Mouse (Mus musculus): ENCODE results near the gene Mtch1. TPM values are rescaled to one million over a fixed set of nuclear protein-coding genes. Genes with fewer than 3 reads are reported as not detected.
"Not testable (repeated sequence)": the region's sequence is repeated elsewhere in the genome, so short reads cannot be mapped to it uniquely, and the experiment has no call there.

Mtch1 gene
- total RNA-seq, 1 experiment from 2014 or later: 65.8 TPM

GRCm38 (mm10) chr17:29318731-29319250, 28.9 kb downstream of the Mtch1 start:
- ATAC-seq (ENCODE audit: extremely low read depth, insufficient number of reproducible peaks, low FRiP score, poor library complexity, severe bottlenecking): peak; percentile 83

GRCm38 (mm10) chr17:29317380-29317779, 30.4 kb downstream of the Mtch1 start, which contains the start of gene Pi16:
Gene Pi16 (plus strand): TSS chr17:29317680.
- not testable (repeated sequence) for ATAC-seq (ENCODE audit: extremely low read depth, insufficient number of reproducible peaks, low FRiP score, poor library complexity, severe bottlenecking)

GRCm38 (mm10) chr17:29316891-29317290, 30.8 kb downstream of the Mtch1 start:
- no peak for ATAC-seq (ENCODE audit: extremely low read depth, insufficient number of reproducible peaks, low FRiP score, poor library complexity, severe bottlenecking)

- no peak for ATAC-seq (ENCODE audit: extremely low read depth, insufficient number of reproducible peaks, low FRiP score, poor library complexity, severe bottlenecking)
Measured at GRCm38 (mm10) chr17:29315672-29316465, 31.9 kb downstream of the Mtch1 start.

- no peak for ATAC-seq (ENCODE audit: extremely low read depth, insufficient number of reproducible peaks, low FRiP score, poor library complexity, severe bottlenecking)
Measured at GRCm38 (mm10) chr17:29313300-29313699, 34.4 kb downstream of the Mtch1 start.

GRCm38 (mm10) chr17:29312082-29312481, 35.7 kb downstream of the Mtch1 start:
- no peak for ATAC-seq (ENCODE audit: extremely low read depth, insufficient number of reproducible peaks, low FRiP score, poor library complexity, severe bottlenecking)

GRCm38 (mm10) chr17:29311602-29312001, 36.1 kb downstream of the Mtch1 start:
- no peak for ATAC-seq (ENCODE audit: extremely low read depth, insufficient number of reproducible peaks, low FRiP score, poor library complexity, severe bottlenecking)

GRCm38 (mm10) chr17:29310056-29310623, 37.6 kb downstream of the Mtch1 start:
- no peak for ATAC-seq (ENCODE audit: extremely low read depth, insufficient number of reproducible peaks, low FRiP score, poor library complexity, severe bottlenecking)

GRCm38 (mm10) chr17:29305871-29306270, 41.9 kb downstream of the Mtch1 start:
- ATAC-seq (ENCODE audit: extremely low read depth, insufficient number of reproducible peaks, low FRiP score, poor library complexity, severe bottlenecking): 0 out of 2 replicates have a peak, but pooled peaks have one; percentile 14

- ATAC-seq (ENCODE audit: extremely low read depth, insufficient number of reproducible peaks, low FRiP score, poor library complexity, severe bottlenecking): no peak
Measured at GRCm38 (mm10) chr17:29305058-29305806, 42.5 kb downstream of the Mtch1 start.

- ATAC-seq (ENCODE audit: extremely low read depth, insufficient number of reproducible peaks, low FRiP score, poor library complexity, severe bottlenecking): peak; percentile 36; the same call in 1 of the 2 replicates
Measured at GRCm38 (mm10) chr17:29304376-29305057, 43.2 kb downstream of the Mtch1 start.

GRCm38 (mm10) chr17:29303856-29304255, 43.9 kb downstream of the Mtch1 start:
- no peak for ATAC-seq (ENCODE audit: extremely low read depth, insufficient number of reproducible peaks, low FRiP score, poor library complexity, severe bottlenecking)

GRCm38 (mm10) chr17:29303087-29303486, 44.6 kb downstream of the Mtch1 start:
- ATAC-seq (ENCODE audit: extremely low read depth, insufficient number of reproducible peaks, low FRiP score, poor library complexity, severe bottlenecking): peak; percentile 50; the same call in 1 of the 2 replicates

GRCm38 (mm10) chr17:29302149-29302548, 45.6 kb downstream of the Mtch1 start:
- ATAC-seq (ENCODE audit: extremely low read depth, insufficient number of reproducible peaks, low FRiP score, poor library complexity, severe bottlenecking): no peak

GRCm38 (mm10) chr17:29301421-29301820, 46.3 kb downstream of the Mtch1 start:
- ATAC-seq (ENCODE audit: extremely low read depth, insufficient number of reproducible peaks, low FRiP score, poor library complexity, severe bottlenecking): no peak

- ATAC-seq (ENCODE audit: extremely low read depth, insufficient number of reproducible peaks, low FRiP score, poor library complexity, severe bottlenecking): no peak
Measured at GRCm38 (mm10) chr17:29300926-29301325, 46.8 kb downstream of the Mtch1 start.

- ATAC-seq (ENCODE audit: extremely low read depth, insufficient number of reproducible peaks, low FRiP score, poor library complexity, severe bottlenecking): no peak
Measured at GRCm38 (mm10) chr17:29299282-29299681, 48.5 kb downstream of the Mtch1 start.

- 0 out of 2 replicates have a peak, but pooled peaks have one; percentile 14 for ATAC-seq (ENCODE audit: extremely low read depth, insufficient number of reproducible peaks, low FRiP score, poor library complexity, severe bottlenecking)
Measured at GRCm38 (mm10) chr17:29297813-29298212, 49.9 kb downstream of the Mtch1 start.

GRCm38 (mm10) chr17:29297321-29297720, 50.4 kb downstream of the Mtch1 start:
- no peak for ATAC-seq (ENCODE audit: extremely low read depth, insufficient number of reproducible peaks, low FRiP score, poor library complexity, severe bottlenecking)

Measured in neutrophil, adult 5-6 weeks (primary cell).